Mouse (Mus musculus) cerebellum, adult 2 months (tissue): ENCODE measurements around the gene Wdfy3. TPM values are rescaled to one million over a fixed set of nuclear protein-coding genes. Genes with fewer than 3 reads are reported as not detected.

ENCODE experiments used
- DNase-seq, 2 experiments: peaks; one replicate each; pipeline ENCODE4 v3.0.0; 2021
- H3K27ac ChIP-seq: fragments of 200-500 bp; 2 replicates; pipeline ENCODE4 v1.5.1; 2012; ENCODE audit warnings: low read length, control low read depth, inconsistent platforms; ENCODE audit not compliant: insufficient read depth
- H3K27me3 ChIP-seq: fragments of 200-500 bp; 2 replicates; pipeline ENCODE4 v1.6.1; 2012; ENCODE audit warnings: inconsistent platforms, mild to moderate bottlenecking, low read length, moderate library complexity; ENCODE audit not compliant: control insufficient read depth, insufficient read depth
- H3K4me1 ChIP-seq: fragments of 200-500 bp; 2 replicates; pipeline ENCODE4 v1.6.1; 2011; ENCODE audit warnings: low read length; ENCODE audit not compliant: control insufficient read depth, insufficient read depth
- H3K4me3 ChIP-seq: fragments of 200-500 bp; replicated peaks from 2 replicates; pipeline ENCODE3; 2011; ENCODE audit warnings: mild to moderate bottlenecking, low read depth, low read length, control low read depth; ENCODE audit not compliant: insufficient read depth
- CTCF ChIP-seq: fragments of 200-500 bp; IDR thresholded peaks from 2 replicates; pipeline ENCODE4 v1.5.1; 2011; ENCODE audit warnings: low read depth, mild to moderate bottlenecking, control low read depth, low read length, moderate library complexity, borderline replicate concordance; ENCODE audit not compliant: insufficient read depth
- POLR2A ChIP-seq: fragments of 200-500 bp; IDR thresholded peaks from 2 replicates; pipeline ENCODE4 v1.6.1; 2011; ENCODE audit warnings: low read length, control low read depth, borderline replicate concordance; ENCODE audit not compliant: insufficient read depth
- WGBS: fragments of 180-500 bp; shearing (Covaris S2); methylation state at CpG from one replicate; pipeline ENCODE4 v1.1.7; 2018; 5-methylcytosine and 5-hydroxymethylcytosine counted together
- polyA plus RNA-seq: library from polyadenylated mRNA; depleted of rRNA; stranded (reverse); fragments of >200 nt; gene quantifications from 2 replicates; pipeline ENCODE4 v1.2.3, GENCODE M21; 2012

Wdfy3 gene
- polyA plus RNA-seq, 1 experiment = 75.4 TPM

- Histone ChIP-seq H3K27ac (no peak overlapping the region), H3K4me3 (no peak overlapping the region), H3K27me3 (no peaks in the 10 kb centered on the region), H3K4me1 (peaks cover 16% of the 10 kb centered on the region)
- WGBS = 74% methylated on average over 6 of the region's 6 CpGs
- no peak for DNase-seq
- TF ChIP-seq CTCF (no peak), POLR2A (no peak)
Observed at GRCm38 (mm10) chr5:102052906-102053305, 16.8 kb downstream of the Wdfy3 start.

- no peak for DNase-seq
- TF ChIP-seq CTCF = no peak
- TF ChIP-seq POLR2A = no peak
- Histone ChIP-seq H3K4me1 (peaks cover 16% of the 10 kb centered on the region), H3K27ac (no peak overlapping the region), H3K4me3 (no peak overlapping the region), H3K27me3 (no peaks in the 10 kb centered on the region)
- 79% methylated on average over 4 of the region's 4 CpGs for WGBS
Observed at GRCm38 (mm10) chr5:102052465-102052864, 17.3 kb downstream of the Wdfy3 start.

- no peak overlapping the region for H3K4me3 ChIP-seq
- 93% methylated on average over 1 of the region's 1 CpGs for WGBS
- DNase-seq = no peak
- peaks cover 22% of the 10 kb centered on the region for H3K4me1 ChIP-seq
- H3K27ac ChIP-seq = no peak overlapping the region
- TF ChIP-seq CTCF (no peak), POLR2A (no peak)
- no peaks in the 10 kb centered on the region for H3K27me3 ChIP-seq
Observed at GRCm38 (mm10) chr5:102050677-102051076, 19.0 kb downstream of the Wdfy3 start.

- H3K4me1 ChIP-seq = peaks cover 14% of the 10 kb centered on the region
- no peaks in the 10 kb centered on the region for H3K27me3 ChIP-seq
- TF ChIP-seq CTCF = no peak
- no peak for TF ChIP-seq POLR2A
- 94% methylated on average over 2 of the region's 2 CpGs for WGBS
- no peak overlapping the region for H3K4me3 ChIP-seq
- no peak for DNase-seq
- H3K27ac ChIP-seq = no peak overlapping the region
Observed at GRCm38 (mm10) chr5:102048416-102048815, 21.3 kb downstream of the Wdfy3 start.

GRCm38 (mm10) chr5:102046617-102047116, 23.1 kb downstream of the Wdfy3 start:
- Histone ChIP-seq H3K4me1 (peaks cover 11% of the 10 kb centered on the region), H3K4me3 (no peak overlapping the region), H3K27ac (no peak overlapping the region), H3K27me3 (no peaks in the 10 kb centered on the region)
- TF ChIP-seq CTCF (no peak), POLR2A (no peak)
- WGBS = 18% methylated on average over 8 of the region's 8 CpGs
- DNase-seq = no peak

GRCm38 (mm10) chr5:102045636-102046616, 23.8 kb downstream of the Wdfy3 start:
- Histone ChIP-seq H3K4me3 (no peak overlapping the region), H3K4me1 (peaks cover 14% of the 10 kb centered on the region), H3K27me3 (no peaks in the 10 kb centered on the region), H3K27ac (no peak overlapping the region)
- DNase-seq = no peak
- WGBS = 36% methylated on average over 13 of the region's 13 CpGs
- TF ChIP-seq POLR2A = no peak
- TF ChIP-seq CTCF = no peak

- WGBS = 61% methylated on average over 8 of the region's 8 CpGs
- Histone ChIP-seq H3K4me1 (peaks cover 14% of the 10 kb centered on the region), H3K27me3 (no peaks in the 10 kb centered on the region), H3K27ac (no peak overlapping the region), H3K4me3 (no peak overlapping the region)
- TF ChIP-seq POLR2A (no peak), CTCF (no peak)
- DNase-seq = no peak
Observed at GRCm38 (mm10) chr5:102045177-102045576, 24.5 kb downstream of the Wdfy3 start.

- 86% methylated on average over 8 of the region's 8 CpGs for WGBS
- H3K27ac ChIP-seq = no peak overlapping the region
- no peak for TF ChIP-seq POLR2A
- TF ChIP-seq CTCF = no peak
Observed at GRCm38 (mm10) chr5:102033281-102033680, 36.4 kb downstream of the Wdfy3 start.

More at GRCm38 (mm10) chr5:102033281-102033680, 36.4 kb downstream of the Wdfy3 start:
- DNase-seq = no peak
- Histone ChIP-seq H3K27me3 (no peaks in the 10 kb centered on the region), H3K4me3 (no peak overlapping the region), H3K4me1 (peaks cover 3% of the 10 kb centered on the region; the same call in 1 of the 2 replicates)
